Mouse (Mus musculus) activated CD4-positive, CD25-positive, alpha-beta regulatory T cell, adult 9 weeks (primary cell): ENCODE data around the gene Rin3. TPM values are rescaled to one million over a fixed set of nuclear protein-coding genes. Genes with fewer than 3 reads are reported as not detected.

Source experiments
- polyA plus RNA-seq: library from polyadenylated mRNA; unstranded; fragments of 100-300 nt; shearing (Covaris generic); gene quantifications from one replicate; pipeline ENCODE4 v1.2.1, GENCODE M21; 2017

Gene Rin3
- 84.4 TPM for polyA plus RNA-seq

GRCm38 (mm10) chr12:102282763-102283482 lies at the start of gene Rin3:
Gene Rin3 (plus strand): TSS chr12:102283048.

GRCm38 (mm10) chr12:102439632-102440023 lies 156.8 kb downstream of the Rin3 start, which contains the start of gene Lgmn:
Gene Lgmn (minus strand): TSS chr12:102439813.

Other genes starting within 250 kb of the Rin3 start
- not detected for gene Slc24a4, start 154.3 kb upstream of the Rin3 start, polyA plus RNA-seq
- 18.8 TPM for gene Lgmn, start 156.8 kb downstream of the Rin3 start, polyA plus RNA-seq
- 30.8 TPM for gene Golga5, start 186.1 kb downstream of the Rin3 start, polyA plus RNA-seq